Mouse (Mus musculus): Measurements from ENCODE around the gene Ripply1. TPM values are rescaled to one million over a fixed set of nuclear protein-coding genes. Genes with fewer than 3 reads are reported as not detected.

Ripply1 gene
- total and polyA plus RNA-seq, 2 experiments from 2014 or later: not detected

- H3K4me3 ChIP-seq (ENCODE audit: low read length): no peak overlapping the region
- H3K9ac ChIP-seq (replicated peaks; ENCODE audit: low read length): no peak overlapping the region
- no peaks in the 10 kb centered on the region for H3K9me3 ChIP-seq (ENCODE audit: low read length)
- no peak for DNase-seq (ENCODE audit: low spot score)
- ATAC-seq: no peak
- no peaks in the 10 kb centered on the region for H3K27me3 ChIP-seq (ENCODE audit: insufficient read depth, low read length)
- TF ChIP-seq CTCF (IDR thresholded peaks at IDR 0.05; ENCODE audit: low read depth): no peak
- no peak overlapping the region for H3K4me2 ChIP-seq (ENCODE audit: low read depth, low read length)
- no peaks in the 10 kb centered on the region for H3K4me1 ChIP-seq (ENCODE audit: insufficient read depth, low read length)
- H3K27ac ChIP-seq: no peak overlapping the region
- WGBS: 72% methylated on average over 4 of the region's 4 CpGs
- H3K36me3 ChIP-seq (ENCODE audit: insufficient read depth, low read length): no peaks in the 10 kb centered on the region
These were observed 590 bp downstream of the Ripply1 start for GRCm38 (mm10) chrX:139781563-139781962.

DNA sequence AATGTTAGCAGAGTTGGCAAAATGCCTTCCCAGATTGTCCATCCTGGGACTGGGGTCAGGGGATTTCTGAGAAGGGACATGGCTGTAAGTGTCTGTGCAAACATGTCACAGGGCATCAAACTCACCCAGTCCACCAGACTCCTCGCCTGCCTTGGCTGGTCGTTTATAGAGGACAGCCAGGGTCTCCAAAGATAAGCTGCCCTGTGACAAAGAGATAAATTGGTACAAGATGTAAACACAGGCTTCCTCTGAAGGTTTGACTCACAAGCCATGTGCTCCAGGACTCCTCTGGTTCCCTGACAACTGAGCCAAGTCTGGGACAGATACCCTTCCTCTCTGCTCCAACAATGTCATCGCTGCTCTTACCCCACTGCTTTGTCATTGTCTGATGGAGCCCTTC, 1.2 kb downstream of the Ripply1 start:
- Histone ChIP-seq H3K27ac (no peak overlapping the region), H3K9me3 (ENCODE audit: low read length) (no peaks in the 10 kb centered on the region), H3K27me3 (ENCODE audit: insufficient read depth, low read length) (no peaks in the 10 kb centered on the region), H3K36me3 (ENCODE audit: insufficient read depth, low read length) (no peaks in the 10 kb centered on the region), H3K4me2 (ENCODE audit: low read depth, low read length) (no peak overlapping the region), H3K9ac (replicated peaks; ENCODE audit: low read length) (no peak overlapping the region), H3K4me3 (ENCODE audit: low read length) (no peak overlapping the region), H3K4me1 (ENCODE audit: insufficient read depth, low read length) (no peaks in the 10 kb centered on the region)
- 64% methylated on average over 3 of the region's 3 CpGs for WGBS
- ATAC-seq: no peak
- TF ChIP-seq CTCF (IDR thresholded peaks at IDR 0.05; ENCODE audit: low read depth): no peak
- no peak for DNase-seq (ENCODE audit: low spot score)

GRCm38 (mm10) chrX:139779401-139779800, 2.8 kb downstream of the Ripply1 start:
- TF ChIP-seq CTCF (IDR thresholded peaks at IDR 0.05; ENCODE audit: low read depth): no peak
- ATAC-seq: no peak
- Histone ChIP-seq H3K9ac (replicated peaks; ENCODE audit: low read length) (no peak overlapping the region), H3K4me3 (ENCODE audit: low read length) (no peak overlapping the region), H3K4me1 (ENCODE audit: insufficient read depth, low read length) (no peaks in the 10 kb centered on the region), H3K4me2 (ENCODE audit: low read depth, low read length) (no peak overlapping the region), H3K27ac (no peak overlapping the region), H3K9me3 (ENCODE audit: low read length) (no peaks in the 10 kb centered on the region), H3K27me3 (ENCODE audit: insufficient read depth, low read length) (no peaks in the 10 kb centered on the region), H3K36me3 (ENCODE audit: insufficient read depth, low read length) (no peaks in the 10 kb centered on the region)
- WGBS: 65% methylated on average over 5 of the region's 5 CpGs
- peak; percentile 5 for DNase-seq (ENCODE audit: low spot score)

DNA sequence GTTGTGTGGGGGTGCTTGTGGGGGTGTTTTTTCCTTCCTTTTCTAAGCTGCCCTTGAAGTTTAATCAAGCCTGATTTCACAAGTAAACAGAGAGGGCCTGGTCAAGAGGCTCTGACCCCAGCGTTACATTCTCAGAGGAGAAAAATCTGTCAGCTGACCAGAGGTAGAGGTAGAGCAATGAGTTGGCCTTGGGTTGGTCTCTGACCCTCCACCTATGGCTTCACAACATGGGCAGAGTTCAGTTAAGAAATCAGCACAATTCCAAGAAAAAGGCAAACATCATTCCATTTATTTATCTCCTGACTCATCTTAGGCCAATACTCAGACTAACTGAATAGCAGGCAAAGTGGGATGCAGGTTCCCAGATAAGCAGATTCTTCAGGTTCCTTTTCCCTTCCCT, 3.3 kb downstream of the Ripply1 start:
- no peaks in the 10 kb centered on the region for H3K27me3 ChIP-seq (ENCODE audit: insufficient read depth, low read length)
- no peak for ATAC-seq
- H3K27ac ChIP-seq: no peak overlapping the region
- H3K4me3 ChIP-seq (ENCODE audit: low read length): no peak overlapping the region
- no peak for TF ChIP-seq CTCF (IDR thresholded peaks at IDR 0.05; ENCODE audit: low read depth)
- no peak for DNase-seq (ENCODE audit: low spot score)
- no peak overlapping the region for H3K9ac ChIP-seq (replicated peaks; ENCODE audit: low read length)
- no peaks in the 10 kb centered on the region for H3K9me3 ChIP-seq (ENCODE audit: low read length)
- WGBS: 83% methylated on average over 1 of the region's 1 CpGs
- H3K4me2 ChIP-seq (ENCODE audit: low read depth, low read length): no peak overlapping the region
- H3K4me1 ChIP-seq (ENCODE audit: insufficient read depth, low read length): no peaks in the 10 kb centered on the region
- H3K36me3 ChIP-seq (ENCODE audit: insufficient read depth, low read length): no peaks in the 10 kb centered on the region

- Histone ChIP-seq H3K27ac (no peak overlapping the region), H3K9me3 (ENCODE audit: low read length) (no peaks in the 10 kb centered on the region), H3K9ac (replicated peaks; ENCODE audit: low read length) (no peak overlapping the region), H3K4me1 (ENCODE audit: insufficient read depth, low read length) (no peaks in the 10 kb centered on the region), H3K27me3 (ENCODE audit: insufficient read depth, low read length) (no peaks in the 10 kb centered on the region), H3K4me3 (ENCODE audit: low read length) (no peak overlapping the region), H3K4me2 (ENCODE audit: low read depth, low read length) (no peak overlapping the region), H3K36me3 (ENCODE audit: insufficient read depth, low read length) (no peaks in the 10 kb centered on the region)
- DNase-seq (ENCODE audit: low spot score) (no peak), ATAC-seq (no peak)
- no peak for TF ChIP-seq CTCF (IDR thresholded peaks at IDR 0.05; ENCODE audit: low read depth)
- 54% methylated on average over 4 of the region's 4 CpGs for WGBS
These were observed 4.8 kb downstream of the Ripply1 start for GRCm38 (mm10) chrX:139777357-139777756.

- no peak for DNase-seq (ENCODE audit: low spot score)
- TF ChIP-seq CTCF (IDR thresholded peaks at IDR 0.05; ENCODE audit: low read depth): no peak
- 78% methylated on average over 7 of the region's 7 CpGs for WGBS
- Histone ChIP-seq H3K4me3 (ENCODE audit: low read length) (no peak overlapping the region), H3K9ac (replicated peaks; ENCODE audit: low read length) (no peak overlapping the region), H3K9me3 (ENCODE audit: low read length) (no peaks in the 10 kb centered on the region), H3K4me1 (ENCODE audit: insufficient read depth, low read length) (no peaks in the 10 kb centered on the region), H3K4me2 (ENCODE audit: low read depth, low read length) (no peak overlapping the region), H3K27ac (no peak overlapping the region), H3K27me3 (ENCODE audit: insufficient read depth, low read length) (no peaks in the 10 kb centered on the region), H3K36me3 (ENCODE audit: insufficient read depth, low read length) (no peaks in the 10 kb centered on the region)
- no peak for ATAC-seq
These were observed 7.0 kb downstream of the Ripply1 start for GRCm38 (mm10) chrX:139775084-139775612.

- Histone ChIP-seq H3K27me3 (ENCODE audit: insufficient read depth, low read length) (no peaks in the 10 kb centered on the region), H3K4me3 (ENCODE audit: low read length) (no peak overlapping the region), H3K36me3 (ENCODE audit: insufficient read depth, low read length) (no peaks in the 10 kb centered on the region), H3K9me3 (ENCODE audit: low read length) (no peaks in the 10 kb centered on the region), H3K4me2 (ENCODE audit: low read depth, low read length) (no peak overlapping the region), H3K9ac (replicated peaks; ENCODE audit: low read length) (no peak overlapping the region), H3K4me1 (ENCODE audit: insufficient read depth, low read length) (no peaks in the 10 kb centered on the region), H3K27ac (no peak overlapping the region)
- ATAC-seq (0 out of 2 replicates have a peak, but pooled peaks have one; percentile 53), DNase-seq (ENCODE audit: low spot score) (peak; percentile 72)
- TF ChIP-seq CTCF (IDR thresholded peaks at IDR 0.05; ENCODE audit: low read depth): peak; percentile 70
- 43% methylated on average over 18 of the region's 18 CpGs for WGBS
These were observed 7.7 kb downstream of the Ripply1 start for GRCm38 (mm10) chrX:139774309-139775083.
